Mouse (Mus musculus): ENCODE data around the gene Greb1.

- peak; percentile 42; the same call in 1 of the 2 replicates for TF ChIP-seq CTCF (IDR thresholded peaks at IDR 0.05; ENCODE audit: low read depth, low read length)
- TF ChIP-seq TAL1 (conservative IDR thresholded peaks at IDR 0.05; ENCODE audit: low read depth, low read length), result no peak
- TF ChIP-seq POLR2AphosphoS5 (IDR thresholded peaks at IDR 0.05; ENCODE audit: insufficient replicate concordance, low read depth, low read length), result no peak
Observed at GRCm38 (mm10) chr12:16634075-16634813, 166.4 kb downstream of the Greb1 start.

Measured in G1E (cell line).